Mouse (Mus musculus): ENCODE data around the gene Crip1.
A peak's percentile ranks its signal among the peaks of the same experiment; 100 is the strongest.

The Crip1 gene

DNA sequence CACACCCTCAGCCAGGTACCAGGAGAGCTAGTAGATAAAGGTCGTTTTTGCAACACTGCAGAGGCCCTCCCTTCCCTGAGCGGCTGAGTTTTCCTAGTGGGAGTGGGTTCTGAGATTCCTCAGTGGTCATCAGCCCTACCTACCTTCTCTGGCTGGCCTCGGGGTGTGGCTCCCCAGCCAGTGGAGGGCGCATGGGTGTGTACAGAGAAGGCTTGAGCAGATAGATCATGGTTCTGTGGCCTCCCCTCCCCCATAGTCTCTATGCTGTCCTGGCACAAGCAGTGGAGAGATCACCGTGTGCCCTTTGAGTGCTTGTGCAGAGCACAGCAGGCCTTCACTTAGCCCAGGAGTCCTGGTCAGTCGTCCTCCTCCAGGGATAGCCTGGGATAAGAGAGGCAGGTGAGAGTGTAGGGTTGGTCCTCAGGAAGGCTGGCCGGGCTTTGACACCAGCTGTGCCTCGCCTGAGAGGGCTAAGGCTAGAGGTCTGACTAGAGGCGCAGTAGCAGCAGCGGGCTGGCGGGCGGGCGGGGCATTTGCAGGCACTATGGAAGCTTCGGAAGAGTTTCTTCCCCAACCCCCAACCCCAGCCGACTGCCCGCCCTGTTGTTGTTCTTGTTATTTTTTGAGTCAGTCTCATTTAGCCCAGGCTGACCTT lies 2.4 kb downstream of the Crip1 start:
- no peak for DNase-seq

- DNase-seq: no peak
Measured at GRCm38 (mm10) chr12:113149341-113149740, 3.2 kb downstream of the Crip1 start.

DNA sequence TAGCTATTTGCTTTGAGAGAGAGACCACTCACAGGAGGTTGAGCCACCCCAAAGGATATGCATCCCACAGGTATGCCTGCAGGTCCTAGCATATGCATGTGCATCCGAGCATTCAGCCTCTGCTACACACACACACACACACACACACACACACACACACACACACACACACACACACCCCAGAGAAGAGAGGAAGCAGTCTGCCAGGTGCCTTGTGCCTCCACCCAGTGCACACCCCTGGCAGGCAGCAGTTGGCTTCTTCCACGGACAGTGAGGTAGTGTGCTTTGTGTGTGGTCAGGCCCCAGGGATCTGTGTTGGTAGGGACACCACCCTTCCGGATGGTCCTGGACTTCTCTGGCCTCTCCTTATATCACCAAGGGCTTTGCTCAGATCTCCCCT lies 3.8 kb downstream of the Crip1 start:
- DNase-seq: no peak

DNA sequence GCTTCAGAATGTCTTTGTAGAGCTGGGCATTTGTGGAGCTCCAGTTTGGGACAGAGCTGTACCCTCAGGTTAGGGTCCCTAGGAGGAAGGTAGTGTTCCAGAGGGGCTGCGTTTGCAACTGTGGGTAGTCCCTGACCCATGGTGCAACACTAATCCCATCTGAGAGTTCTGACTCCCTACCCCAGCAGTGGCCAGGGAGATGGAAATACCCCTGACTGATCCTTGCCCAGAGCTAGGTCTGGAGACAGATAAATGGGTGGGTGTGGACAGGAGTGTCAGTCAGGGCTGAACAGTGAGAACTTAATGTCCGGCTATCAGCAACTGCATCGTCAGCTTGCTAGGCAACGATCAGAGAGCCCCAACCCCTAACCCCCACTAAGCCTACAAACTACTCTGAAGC lies 4.5 kb downstream of the Crip1 start:
- DNase-seq: no peak

- DNase-seq: no peak
Measured at GRCm38 (mm10) chr12:113151046-113151445, 4.9 kb downstream of the Crip1 start.

- DNase-seq: no peak
Measured at GRCm38 (mm10) chr12:113151661-113152271, 5.7 kb downstream of the Crip1 start.

- peak; percentile 61 to 73 for DNase-seq
Measured at GRCm38 (mm10) chr12:113152272-113152661, 6.2 kb downstream of the Crip1 start.

DNA sequence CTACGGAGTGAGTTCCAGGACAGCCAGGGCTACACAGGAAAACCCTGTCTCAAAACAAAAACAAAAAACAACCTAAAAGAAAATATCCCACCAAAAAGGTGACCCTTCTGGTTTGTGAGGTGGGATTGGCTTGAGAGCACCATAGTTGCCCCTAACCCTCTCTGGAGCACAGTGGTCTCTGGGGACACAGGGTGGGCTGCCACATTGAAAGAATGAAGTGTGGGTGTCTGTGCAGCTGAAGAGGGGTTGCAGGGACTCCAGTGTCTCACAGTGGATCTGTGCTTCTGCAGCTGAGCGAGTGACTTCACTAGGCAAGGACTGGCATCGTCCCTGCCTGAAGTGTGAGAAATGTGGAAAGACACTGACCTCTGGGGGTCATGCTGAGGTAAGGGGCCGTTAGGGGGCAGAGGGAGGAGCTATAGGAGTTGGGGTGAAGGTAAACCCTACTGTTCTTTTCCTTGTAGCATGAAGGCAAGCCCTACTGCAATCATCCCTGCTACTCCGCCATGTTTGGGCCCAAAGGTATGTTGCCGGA lies 6.9 kb downstream of the Crip1 start:
- no peak for DNase-seq

- DNase-seq: no peak
Measured at GRCm38 (mm10) chr12:113153971-113154370, 7.9 kb downstream of the Crip1 start.

GRCm38 (mm10) chr12:113154747-113155075 lies 8.6 kb downstream of the Crip1 start:
- no peak for DNase-seq

GRCm38 (mm10) chr12:113155076-113155771 lies 9.1 kb downstream of the Crip1 start:
- peak in 1 of 2 experiments; percentile 73 for DNase-seq

DNA sequence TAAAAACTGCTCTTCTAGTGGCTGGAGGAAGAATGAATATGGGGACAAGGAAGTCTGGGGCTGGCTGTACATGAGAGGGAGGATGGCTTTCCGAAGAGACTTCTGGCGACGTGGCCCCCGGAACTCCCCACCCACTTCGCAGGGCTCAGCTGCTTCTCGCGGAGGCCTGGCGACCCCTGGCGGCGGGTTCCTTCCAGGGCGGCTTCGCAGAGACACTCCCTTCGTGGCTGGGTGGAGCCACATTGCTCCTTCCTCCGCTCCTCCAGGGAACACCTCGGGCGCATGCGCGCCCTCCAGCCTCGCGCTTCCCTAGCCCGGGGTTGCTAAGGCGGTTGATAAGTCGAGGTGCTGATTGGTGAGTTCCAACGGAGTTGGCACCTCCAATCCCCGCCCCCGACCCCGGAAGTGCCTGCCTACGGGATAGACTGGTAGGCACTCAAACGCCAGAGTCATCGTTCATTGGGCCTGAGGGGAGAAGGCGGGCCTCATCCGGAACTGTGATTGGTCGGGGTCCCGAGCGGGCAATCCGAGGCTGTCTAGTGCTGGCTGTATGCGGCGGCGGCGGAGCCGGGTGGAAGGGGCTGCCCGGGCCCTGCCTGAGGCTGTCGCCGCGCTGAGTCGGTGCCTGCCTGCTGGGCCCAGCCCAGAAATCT lies 9.9 kb downstream of the Crip1 start, which contains the start of gene Tedc1:
Tedc1 (plus strand) TSS at position 535 of the 653 bp plus-strand sequence.
- DNase-seq: peak; percentile 99 to 100

- DNase-seq: peak in 1 of 2 experiments; percentile 76
Measured at GRCm38 (mm10) chr12:113156540-113156929, 10.4 kb downstream of the Crip1 start.

DNA sequence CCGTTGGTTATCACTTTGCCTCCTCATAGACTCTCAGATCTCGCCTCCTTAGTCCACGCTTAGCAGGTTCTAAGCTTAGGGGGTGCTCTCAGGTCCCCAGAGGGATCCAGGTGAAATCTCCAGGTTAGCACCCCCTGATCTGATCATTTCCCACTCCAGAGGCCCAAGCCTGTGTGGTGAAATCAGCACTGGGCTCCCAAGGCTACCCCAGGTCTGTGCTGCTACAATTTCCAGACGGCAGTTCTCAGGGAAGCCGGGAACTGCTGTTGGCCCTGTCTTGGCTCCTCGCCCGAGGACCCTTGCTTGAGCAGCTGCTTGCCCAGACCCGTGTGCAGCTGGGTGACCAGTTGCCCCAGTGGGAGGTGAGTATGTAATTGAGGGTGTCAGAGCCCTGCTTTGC lies 10.9 kb downstream of the Crip1 start:
- no peak for DNase-seq

- DNase-seq: no peak
Measured at GRCm38 (mm10) chr12:113157521-113157920, 11.4 kb downstream of the Crip1 start.

- no peak for DNase-seq
Measured at GRCm38 (mm10) chr12:113157971-113158370, 11.9 kb downstream of the Crip1 start.

- no peak for DNase-seq
Measured at GRCm38 (mm10) chr12:113163561-113164006, 17.5 kb downstream of the Crip1 start.

DNA sequence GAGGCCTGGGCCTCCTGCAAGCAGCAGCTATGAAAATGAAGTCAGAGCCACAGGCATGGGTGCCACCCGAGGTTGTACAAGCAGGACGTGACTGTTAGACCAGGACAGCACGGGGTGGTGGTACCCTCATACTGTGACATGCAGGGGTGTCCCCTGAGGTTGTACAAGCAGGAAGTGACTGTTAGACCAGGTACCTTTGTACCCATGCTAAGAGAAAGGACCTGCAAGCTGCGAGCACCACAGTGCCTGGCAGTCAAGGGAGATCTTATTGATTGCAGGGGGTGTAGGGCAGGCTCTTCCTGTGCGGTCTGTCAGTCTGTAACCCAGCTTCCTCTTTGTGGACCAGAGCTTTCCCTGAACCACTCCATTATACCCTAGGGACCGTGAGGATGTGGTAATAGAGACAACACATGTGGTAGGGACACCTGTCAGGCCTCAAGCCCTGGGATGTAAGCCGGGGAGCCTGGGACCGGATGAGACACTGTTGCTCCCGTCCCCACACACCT lies 22.0 kb downstream of the Crip1 start:
- peak in 1 of 2 experiments; percentile 57 for DNase-seq

DNA sequence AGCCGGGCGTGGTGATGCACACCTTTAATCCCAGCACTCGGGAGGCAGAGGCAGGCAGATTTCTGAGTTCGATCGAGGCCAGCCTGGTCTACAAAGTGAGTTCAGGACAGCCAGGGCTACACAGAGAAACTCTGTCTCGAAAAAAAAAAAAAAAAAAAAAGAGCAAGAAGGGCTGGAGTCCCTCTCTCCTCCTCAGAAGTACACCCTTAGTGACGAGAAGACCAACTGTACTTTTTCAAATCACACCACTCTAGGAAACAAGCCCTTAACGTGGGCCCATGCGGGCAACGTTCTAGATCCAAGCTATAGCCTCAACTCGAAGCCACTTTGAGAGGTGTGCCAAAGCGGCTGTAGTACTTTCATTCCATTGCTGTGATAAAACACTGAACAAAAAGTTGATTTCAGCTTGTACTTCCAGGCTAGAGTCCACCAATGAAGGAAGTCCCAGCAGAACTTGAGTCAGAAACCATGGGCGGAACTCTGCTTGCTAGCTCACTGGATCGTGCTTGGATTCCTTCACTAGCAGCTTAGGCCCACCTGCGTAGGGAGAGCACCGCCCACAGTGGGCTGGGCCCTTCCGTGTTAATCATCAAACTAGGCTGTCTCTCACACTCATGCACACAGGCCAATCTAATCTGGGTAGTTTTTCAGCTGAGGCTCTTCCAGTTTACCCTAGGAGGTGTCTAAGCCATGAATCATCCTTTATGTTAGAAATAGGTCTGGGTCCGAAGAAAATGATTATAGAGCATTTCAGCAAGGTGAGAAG lies 31.0 kb downstream of the Crip1 start:
- DNase-seq: no peak

- no peak for DNase-seq
Measured at GRCm38 (mm10) chr12:113181020-113181419, 34.9 kb downstream of the Crip1 start.

- DNase-seq: no peak
Measured at GRCm38 (mm10) chr12:113184945-113185344, 38.8 kb downstream of the Crip1 start.
